Mouse (Mus musculus) neural tube, embryonic 11.5 days (tissue): ENCODE measurements around the gene Sh3rf1. TPM values are rescaled to one million over a fixed set of nuclear protein-coding genes. Genes with fewer than 3 reads are reported as not detected.
A peak's percentile ranks its signal among the peaks of the same experiment; 100 is the strongest.

Experiments used
- ATAC-seq: fragments of 200-750 bp; cut with Nextera tagmentation; 2 replicates; pipeline ENCODE4 v1.8.0; 2017; ENCODE audit warnings: moderate number of reproducible peaks, mild to moderate bottlenecking, moderate TSS enrichment, moderate library complexity; ENCODE audit not compliant: insufficient read depth, low FRiP score, low TSS enrichment
- DNase-seq: peaks from one replicate; pipeline ENCODE4 v3.0.0-alpha.2; 2015; ENCODE audit warnings: low spot score
- H3K27ac ChIP-seq: fragments of 300-500 bp; sonication (generic); 2 replicates; pipeline ENCODE4 v1.5.1; 2014; ENCODE audit warnings: low read depth, mild to moderate bottlenecking, low read length
- H3K27me3 ChIP-seq: fragments of 300-500 bp; sonication (generic); 2 replicates; pipeline ENCODE4 v1.6.1; 2014; ENCODE audit warnings: mild to moderate bottlenecking, low read length, mixed read lengths; ENCODE audit not compliant: control insufficient read depth, insufficient read depth
- H3K36me3 ChIP-seq: fragments of 300-500 bp; sonication (generic); 2 replicates; pipeline ENCODE4 v1.6.1; 2014; ENCODE audit warnings: mild to moderate bottlenecking, low read length, moderate library complexity, mixed read lengths; ENCODE audit not compliant: control insufficient read depth, insufficient read depth
- H3K4me1 ChIP-seq: fragments of 300-500 bp; sonication (generic); 2 replicates; pipeline ENCODE4 v1.6.1; 2014; ENCODE audit warnings: low read length, mixed read lengths; ENCODE audit not compliant: control insufficient read depth, insufficient read depth
- H3K4me2 ChIP-seq: fragments of 300-500 bp; sonication (generic); 2 replicates; pipeline ENCODE4 v1.6.1; 2014; ENCODE audit warnings: low read depth, mild to moderate bottlenecking, moderate library complexity
- H3K4me3 ChIP-seq: fragments of 300-500 bp; sonication (generic); 2 replicates; pipeline ENCODE4 v1.5.1; 2014; ENCODE audit warnings: low read depth, low read length
- H3K9ac ChIP-seq: fragments of 300-500 bp; sonication (generic); 2 replicates; pipeline ENCODE4 v1.6.1; 2014; ENCODE audit warnings: mild to moderate bottlenecking, low read length
- H3K9me3 ChIP-seq: fragments of 300-500 bp; sonication (generic); 2 replicates; pipeline ENCODE4 v1.6.1; 2016; ENCODE audit warnings: low read length; ENCODE audit not compliant: control insufficient read depth
- WGBS: fragments of 180-500 bp; shearing (Covaris S2); extraction: QIAGEN DNeasy Blood & Tissue Kit; methylation state at CpG from one replicate; pipeline ENCODE4 v1.1.7; 2014; 5-methylcytosine and 5-hydroxymethylcytosine counted together
- polyA plus RNA-seq: library from polyadenylated mRNA; unstranded; fragments of >200 nt; fragmentation: Nextera tagmentation; extraction: Ambion mirVana; gene quantifications from 2 replicates; pipeline ENCODE4 v1.2.1, GENCODE M21; 2014

Gene Sh3rf1
- polyA plus RNA-seq, 1 experiment from 2014 or later, result 22.9 TPM

GRCm38 (mm10) chr8:61327333-61327732, 103.7 kb downstream of the Sh3rf1 start:
- H3K9ac ChIP-seq, result no peak overlapping the region
- H3K4me1 ChIP-seq, result peaks cover 20% of the 10 kb centered on the region
- no peaks in the 10 kb centered on the region for H3K9me3 ChIP-seq
- H3K36me3 ChIP-seq, result no peaks in the 10 kb centered on the region
- 90% methylated on average over 5 of the region's 5 CpGs for WGBS
- DNase-seq (no peak), ATAC-seq (no peak)
- H3K27ac ChIP-seq, result no peak overlapping the region
- H3K4me3 ChIP-seq, result no peak overlapping the region
- no peak overlapping the region for H3K4me2 ChIP-seq
- H3K27me3 ChIP-seq, result no peaks in the 10 kb centered on the region

GRCm38 (mm10) chr8:61339629-61340028, 116.0 kb downstream of the Sh3rf1 start:
- Histone ChIP-seq H3K4me3 (no peak overlapping the region), H3K4me2 (no peak overlapping the region), H3K9ac (no peak overlapping the region), H3K4me1 (peaks cover 12% of the 10 kb centered on the region), H3K36me3 (0 out of 2 replicates have a peak, but pooled peaks cover 2% of the 10 kb centered on the region), H3K9me3 (no peaks in the 10 kb centered on the region), H3K27me3 (no peaks in the 10 kb centered on the region), H3K27ac (no peak overlapping the region)
- 91% methylated on average over 6 of the region's 6 CpGs for WGBS
- ATAC-seq (no peak), DNase-seq (no peak)

GRCm38 (mm10) chr8:61340283-61340984, 116.8 kb downstream of the Sh3rf1 start:
- Histone ChIP-seq H3K9ac (no peak overlapping the region), H3K36me3 (0 out of 2 replicates have a peak, but pooled peaks cover 2% of the 10 kb centered on the region), H3K9me3 (no peaks in the 10 kb centered on the region), H3K4me2 (no peak overlapping the region), H3K27me3 (no peaks in the 10 kb centered on the region), H3K4me1 (peaks cover 12% of the 10 kb centered on the region), H3K27ac (0 out of 2 replicates have a peak overlapping the region, but pooled peaks have one; percentile 3), H3K4me3 (no peak overlapping the region)
- ATAC-seq, result peak; percentile 65
- 74% methylated on average over 17 of the region's 17 CpGs for WGBS
- no peak for DNase-seq

GRCm38 (mm10) chr8:61341587-61342441, 118.1 kb downstream of the Sh3rf1 start:
- no peak overlapping the region for H3K4me3 ChIP-seq
- no peak overlapping the region for H3K27ac ChIP-seq
- H3K4me1 ChIP-seq, result peaks cover 12% of the 10 kb centered on the region
- DNase-seq (no peak), ATAC-seq (no peak)
- H3K4me2 ChIP-seq, result no peak overlapping the region
- WGBS, result 71% methylated on average over 12 of the region's 12 CpGs
- H3K36me3 ChIP-seq, result 0 out of 2 replicates have a peak, but pooled peaks cover 2% of the 10 kb centered on the region
- no peak overlapping the region for H3K9ac ChIP-seq
- no peaks in the 10 kb centered on the region for H3K27me3 ChIP-seq
- H3K9me3 ChIP-seq, result no peaks in the 10 kb centered on the region

GRCm38 (mm10) chr8:61342473-61343026, 118.9 kb downstream of the Sh3rf1 start:
- WGBS, result 66% methylated on average over 7 of the region's 7 CpGs
- Histone ChIP-seq H3K36me3 (0 out of 2 replicates have a peak, but pooled peaks cover 2% of the 10 kb centered on the region), H3K4me1 (peaks cover 12% of the 10 kb centered on the region), H3K27me3 (no peaks in the 10 kb centered on the region), H3K27ac (no peak overlapping the region), H3K9me3 (no peaks in the 10 kb centered on the region), H3K9ac (no peak overlapping the region), H3K4me3 (no peak overlapping the region), H3K4me2 (no peak overlapping the region)
- no peak for DNase-seq
- no peak for ATAC-seq

DNA sequence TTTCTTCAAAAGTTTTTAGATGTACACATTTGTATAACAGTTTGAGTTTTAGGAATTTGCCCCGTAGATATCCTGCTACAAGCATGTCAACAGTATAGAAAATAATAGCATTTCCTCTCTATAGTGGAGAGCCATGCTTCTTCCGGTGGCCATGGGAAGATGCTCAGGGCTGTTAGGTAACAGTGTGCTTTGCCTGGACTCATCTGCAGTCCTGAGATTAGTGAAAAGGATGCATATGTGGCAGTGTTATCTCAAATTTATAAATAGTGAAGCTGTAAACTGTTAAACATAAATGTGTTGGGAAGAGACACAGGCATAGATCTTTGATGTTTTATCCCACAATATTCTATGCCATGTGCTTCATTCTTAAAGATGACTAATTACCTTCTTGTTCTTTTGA, 120.8 kb downstream of the Sh3rf1 start:
- Histone ChIP-seq H3K27me3 (no peaks in the 10 kb centered on the region), H3K27ac (no peak overlapping the region), H3K4me3 (no peak overlapping the region), H3K36me3 (no peaks in the 10 kb centered on the region), H3K9me3 (no peaks in the 10 kb centered on the region), H3K4me1 (peaks cover 12% of the 10 kb centered on the region), H3K9ac (no peak overlapping the region), H3K4me2 (no peak overlapping the region)
- WGBS, result 94% methylated on average over 2 of the region's 2 CpGs
- DNase-seq (no peak), ATAC-seq (no peak)

- Histone ChIP-seq H3K36me3 (no peaks in the 10 kb centered on the region), H3K27me3 (no peaks in the 10 kb centered on the region), H3K9ac (no peak overlapping the region), H3K9me3 (no peaks in the 10 kb centered on the region), H3K4me2 (no peak overlapping the region), H3K4me3 (no peak overlapping the region), H3K4me1 (peaks cover 4% of the 10 kb centered on the region), H3K27ac (no peak overlapping the region)
- WGBS, result 91% methylated on average over 6 of the region's 6 CpGs
- no peak for ATAC-seq
- DNase-seq, result no peak
These were observed 123.3 kb downstream of the Sh3rf1 start for GRCm38 (mm10) chr8:61346941-61347340.

DNA sequence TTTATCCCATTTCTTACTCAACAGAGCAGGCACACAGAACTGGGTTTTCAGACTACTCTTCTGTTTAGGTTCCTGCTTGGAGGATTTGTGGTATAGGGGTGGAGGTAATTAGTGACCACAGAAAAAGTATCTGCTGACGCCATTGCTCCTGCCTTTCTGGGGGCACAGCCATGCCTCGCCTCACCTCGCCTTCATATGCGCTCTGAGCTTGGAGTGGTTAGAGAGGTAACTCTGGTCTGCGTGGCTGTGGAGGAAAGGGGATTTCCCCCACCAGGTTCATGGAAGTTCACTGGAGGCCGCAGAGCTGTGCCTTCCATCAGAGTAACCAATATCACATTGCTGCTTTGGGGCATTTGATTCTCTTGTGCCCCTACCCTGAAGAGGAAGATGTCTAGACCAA, 123.9 kb downstream of the Sh3rf1 start:
- Histone ChIP-seq H3K4me2 (no peak overlapping the region), H3K9ac (no peak overlapping the region), H3K36me3 (no peaks in the 10 kb centered on the region), H3K4me1 (peaks cover 2% of the 10 kb centered on the region), H3K4me3 (no peak overlapping the region), H3K27me3 (no peaks in the 10 kb centered on the region), H3K9me3 (no peaks in the 10 kb centered on the region), H3K27ac (no peak overlapping the region)
- 88% methylated on average over 6 of the region's 6 CpGs for WGBS
- ATAC-seq (no peak), DNase-seq (no peak)
